Comparison of ENCODE assay signal across 8 mouse cellular contexts in genomic region chr14:76415781-76416301, GRCm38 (mm10). TPM values are rescaled to one million over a fixed set of nuclear protein-coding genes. Genes with fewer than 3 reads are reported as not detected.
DNase-seq lines count a peak whose midpoint lies in the region; ATAC-seq and TF ChIP-seq lines count a peak whose summit lies in the region.

No protein-coding gene starts in this region.

- H3K9me3 ChIP-seq in hindbrain, embryonic 14.5 days (ENCODE audit: control insufficient read depth, low read length): no peaks in the 10 kb centered on the region

- DNase-seq in T-cell, adult 2 months (ENCODE audit: low spot score): peak; percentile 31
- peak; percentile 66 to 72 for DNase-seq in cerebellum, adult 2 months
- peak; percentile 57 for DNase-seq in hindbrain, embryonic 14.5 days (ENCODE audit: low spot score)
- peak; percentile 60 to 63 for DNase-seq in left cerebral cortex, adult 2 months (ENCODE audit: extremely low spot score in 1 of 2, low spot score in 2 of 2)
- DNase-seq in lung, postnatal 4 days: peak; percentile 56 to 63
- peak; percentile 65 to 68 for DNase-seq in right cerebral cortex, adult 2 months (ENCODE audit: low spot score in 2 of 2)

- peaks cover 24% of the 10 kb centered on the region for H3K4me1 ChIP-seq in cerebellum, adult 2 months (ENCODE audit: control insufficient read depth, insufficient read depth, low read length)
- peaks cover 45% of the 10 kb centered on the region for H3K4me1 ChIP-seq in hindbrain, embryonic 14.5 days (replicated peaks; ENCODE audit: control insufficient read depth, insufficient read depth, low read length)

- no peak for TF ChIP-seq CTCF in cerebellum, adult 2 months (IDR thresholded peaks at IDR 0.05; ENCODE audit: borderline replicate concordance, insufficient read depth, low read depth, low read length)
- no peak for TF ChIP-seq CTCF in left cerebral cortex, adult 2 months (IDR thresholded peaks at IDR 0.05)

- no peak; the same call in 1 of the 2 replicates for TF ChIP-seq POLR2A in cerebellum, adult 2 months (IDR thresholded peaks at IDR 0.05; ENCODE audit: borderline replicate concordance, insufficient read depth, low read length)

- H3K9ac ChIP-seq in hindbrain, embryonic 14.5 days: peak overlapping the region; percentile 99

- peak; percentile 28 for ATAC-seq in frontal cortex, adult (ENCODE audit: low TSS enrichment)
- no peak for ATAC-seq in hindbrain, embryonic 14.5 days (ENCODE audit: low FRiP score)
- no peak for ATAC-seq in activated CD4-positive, CD25-positive, alpha-beta regulatory T cell, adult 4 months

- H3K4me3 ChIP-seq in cerebellum, adult 2 months (replicated peaks; ENCODE audit: insufficient read depth, low read depth, low read length): peak overlapping the region; percentile 76
- peak overlapping the region; percentile 92 for H3K4me3 ChIP-seq in hindbrain, embryonic 14.5 days (replicated peaks; ENCODE audit: low read length)
- H3K4me3 ChIP-seq in left cerebral cortex, adult 2 months: peak overlapping the region; percentile 66

- peak overlapping the region; percentile 35 for H3K27ac ChIP-seq in cerebellum, adult 2 months (ENCODE audit: insufficient read depth, low read length)
- peak overlapping the region; percentile 100 for H3K27ac ChIP-seq in hindbrain, embryonic 14.5 days
- H3K27ac ChIP-seq in left cerebral cortex, adult 2 months: peak overlapping the region; percentile 96

- intact Hi-C loops in left cerebral cortex, adult 2 months (cut with DNase I): loop anchor here (2.0 to 10.0 kb wide), 4 partner anchors 57 to 571 kb away; partner anchors contain the start of gene Tpt1

- H3K36me3 ChIP-seq in hindbrain, embryonic 14.5 days (replicated peaks; ENCODE audit: control insufficient read depth, insufficient read depth): peaks cover 28% of the 10 kb centered on the region

- no peaks in the 10 kb centered on the region for H3K27me3 ChIP-seq in cerebellum, adult 2 months (ENCODE audit: control insufficient read depth, insufficient read depth, low read length)
- no peaks in the 10 kb centered on the region for H3K27me3 ChIP-seq in hindbrain, embryonic 14.5 days (ENCODE audit: control insufficient read depth, insufficient read depth, low read length)

- peak overlapping the region; percentile 88 for H3K4me2 ChIP-seq in hindbrain, embryonic 14.5 days (replicated peaks)

- WGBS in cerebellum, adult 2 months: under 1% methylated on average over 38 of the region's 38 CpGs
- WGBS in hindbrain, embryonic 14.5 days: under 1% methylated on average over 26 of the region's 38 CpGs

RNA-seq across cellular contexts. Expression of gene Tsc22d1, which starts 1.1 kb away (rescaled TPM):
- 344 and 362 TPM in 2 replicates for polyA plus RNA-seq in cerebellum, adult 2 months (2012; rRNA removed)
- polyA plus RNA-seq in hindbrain, embryonic 14.5 days (2014; fragmentation: Nextera tagmentation; extraction: Ambion mirVana): 891 and 894 TPM in 2 replicates
- total RNA-seq in left cerebral cortex, adult 2 months (2021): 100 to 1,000 TPM; 593 to 598 TPM
- 1 to 10 TPM; 6.8 to 7.5 TPM for polyA plus RNA-seq in activated CD4-positive, CD25-positive, alpha-beta regulatory T cell, adult 4 months (2017; shearing (Covaris generic))

Comparison
In these comparisons a context has a peak if more than half of its experiments do, and no peak if none do; other contexts are left out.
1. H3K27ac ChIP-seq: peak in every context shown above with its lines; median percentile 100 in hindbrain, embryonic 14.5 days; 96 in left cerebral cortex, adult 2 months; 35 in cerebellum, adult 2 months.
2. RNA of gene Tsc22d1, which starts 1.1 kb away (polyA plus RNA-seq): 891 to 894 TPM in hindbrain, embryonic 14.5 days and 344 to 362 TPM in cerebellum, adult 2 months; 6.8 to 7.5 TPM in activated CD4-positive, CD25-positive, alpha-beta regulatory T cell, adult 4 months; every median in the first group is over 10 times any median in the second.
3. Peak in every context shown above with its lines, with median percentiles within 50 percentile points of each other: DNase-seq and H3K4me3 ChIP-seq.